In the genomic region with DNA sequence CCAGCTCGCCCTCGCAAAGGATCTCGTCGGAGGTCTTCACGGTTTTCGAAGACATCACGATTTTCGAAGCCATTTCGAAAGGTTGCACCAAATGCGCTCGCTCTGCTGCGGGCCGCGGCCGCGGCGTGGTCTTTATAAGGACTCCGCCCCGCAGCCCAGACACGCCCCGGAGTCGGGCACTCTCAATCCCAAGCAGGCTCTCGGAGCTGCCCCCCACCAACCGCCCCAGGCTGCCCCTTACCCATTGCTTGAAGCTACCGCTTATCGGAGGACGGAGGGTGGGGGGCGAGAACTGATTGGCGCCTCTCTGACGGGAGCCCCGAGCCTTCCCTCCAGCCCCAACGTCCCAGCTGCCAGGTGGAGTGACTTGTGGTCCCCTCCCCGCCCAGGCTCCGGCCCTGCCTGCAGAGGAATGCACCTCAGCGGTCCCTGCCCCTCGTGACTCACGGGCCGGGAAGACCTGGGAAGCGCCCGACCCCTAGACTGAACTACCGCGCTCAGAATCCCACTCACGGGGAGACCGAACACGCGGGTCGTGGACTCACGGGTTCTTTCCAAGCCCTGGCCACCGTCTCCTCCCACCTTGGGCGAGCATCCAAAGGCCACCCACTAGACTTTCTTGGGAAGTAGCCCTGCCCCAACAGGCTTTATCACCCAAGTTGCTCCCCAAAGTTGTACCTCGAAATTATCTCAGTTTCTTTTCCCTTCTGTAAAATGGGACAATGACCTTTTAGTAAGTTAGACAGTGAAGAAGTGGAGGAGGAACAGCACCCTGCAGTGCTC, we compare ENCODE assay signal across 8 mouse cellular contexts. TPM values are rescaled to one million over a fixed set of nuclear protein-coding genes. Genes with fewer than 3 reads are reported as not detected.
A peak's percentile ranks its signal among the peaks of the same experiment; 100 is the strongest.
DNase-seq lines count a peak whose midpoint lies in the region; ATAC-seq and TF ChIP-seq lines count a peak whose summit lies in the region.

A gene (minus strand): TSS at position 733 of the 783 bp plus-strand sequence.

- peaks cover 16% of the 10 kb centered on the region; the same call in 1 of the 2 replicates for H3K4me1 ChIP-seq in embryonic facial prominence, embryonic 13.5 days
- H3K4me1 ChIP-seq in liver, embryonic 14.5 days (replicated peaks; ENCODE audit: control insufficient read depth in 2 of 2, insufficient read depth in 2 of 2, low read length in 1 of 2): no peaks in the 10 kb centered on the region
- peaks cover 18% of the 10 kb centered on the region for H3K4me1 ChIP-seq in neural tube, embryonic 13.5 days (replicated peaks)

- peak within 1 kb of the TSS; percentile 82 for H3K4me2 ChIP-seq in embryonic facial prominence, embryonic 13.5 days
- H3K4me2 ChIP-seq in liver, embryonic 14.5 days (ENCODE audit: low read depth): peak within 1 kb of the TSS; percentile 59
- peak within 1 kb of the TSS; percentile 68 for H3K4me2 ChIP-seq in neural tube, embryonic 13.5 days

- no peak for TF ChIP-seq EP300 in liver, embryonic 14.5 days (IDR thresholded peaks at IDR 0.05; ENCODE audit: low read depth)

- no peaks in the 10 kb centered on the region for H3K36me3 ChIP-seq in embryonic facial prominence, embryonic 13.5 days
- no peaks in the 10 kb centered on the region for H3K36me3 ChIP-seq in liver, embryonic 14.5 days (replicated peaks; ENCODE audit: control insufficient read depth, insufficient read depth, low read depth)
- no peaks in the 10 kb centered on the region for H3K36me3 ChIP-seq in neural tube, embryonic 13.5 days

- no peaks in the 10 kb centered on the region for H3K9me3 ChIP-seq in embryonic facial prominence, embryonic 13.5 days
- H3K9me3 ChIP-seq in liver, embryonic 14.5 days (ENCODE audit: control insufficient read depth, low read length): no peaks in the 10 kb centered on the region
- H3K9me3 ChIP-seq in neural tube, embryonic 13.5 days: no peaks in the 10 kb centered on the region

- intact Hi-C loops in gastrocnemius, postnatal 36 days (cut with DNase I): no loop called here

- TF ChIP-seq CTCF in liver, embryonic 14.5 days (IDR thresholded peaks at IDR 0.05; ENCODE audit: low read depth): no peak

- no peak within 1 kb of the TSS for H3K27ac ChIP-seq in embryonic facial prominence, embryonic 13.5 days
- no peak within 1 kb of the TSS for H3K27ac ChIP-seq in liver, embryonic 14.5 days
- no peak within 1 kb of the TSS for H3K27ac ChIP-seq in neural tube, embryonic 13.5 days (replicated peaks)

- peak within 1 kb of the TSS; percentile 49 for H3K4me3 ChIP-seq in embryonic facial prominence, embryonic 13.5 days
- peak within 1 kb of the TSS; percentile 41 to 48 for H3K4me3 ChIP-seq in liver, embryonic 14.5 days (ENCODE audit: insufficient read depth in 1 of 2, low read depth in 2 of 2, low read length in 2 of 2)
- H3K4me3 ChIP-seq in neural tube, embryonic 13.5 days: peak within 1 kb of the TSS; percentile 42

- peaks cover 71% of the 10 kb centered on the region for H3K27me3 ChIP-seq in embryonic facial prominence, embryonic 13.5 days
- peaks cover 42% of the 10 kb centered on the region for H3K27me3 ChIP-seq in liver, embryonic 14.5 days (ENCODE audit: control insufficient read depth, insufficient read depth, low read length)
- H3K27me3 ChIP-seq in neural tube, embryonic 13.5 days: peaks cover 74% of the 10 kb centered on the region

- peak within 1 kb of the TSS; percentile 66 for H3K9ac ChIP-seq in embryonic facial prominence, embryonic 13.5 days
- H3K9ac ChIP-seq in liver, embryonic 14.5 days (replicated peaks): no peak within 1 kb of the TSS
- H3K9ac ChIP-seq in neural tube, embryonic 13.5 days: peak within 1 kb of the TSS; percentile 34; the same call in 1 of the 2 replicates

- WGBS in embryonic facial prominence, embryonic 13.5 days: 6% methylated on average over 51 of the region's 51 CpGs
- 1% methylated on average over 51 of the region's 51 CpGs for WGBS in liver, embryonic 14.5 days (ENCODE audit: insufficient replicate concordance)
- 3% methylated on average over 51 of the region's 51 CpGs for WGBS in neural tube, embryonic 13.5 days

- peak; percentile 19 for DNase-seq in ovary, postnatal 36 days (ENCODE audit: low spot score)
- no peak for DNase-seq in ovary, adult 18-20 months (ENCODE audit: low spot score)
- no peak for DNase-seq in liver, embryonic 14.5 days (ENCODE audit: low read depth in 3 of 3, low spot score in 3 of 3)
- no peak for DNase-seq in gastrocnemius, postnatal 36 days
- DNase-seq in gastrocnemius, adult 18-20 months (ENCODE audit: low spot score): no peak

- no peak; the same call in 1 of the 2 replicates for ATAC-seq in embryonic facial prominence, embryonic 13.5 days (ENCODE audit: insufficient number of reproducible peaks, insufficient read depth, low FRiP score, low TSS enrichment, low read depth)
- ATAC-seq in inflammation-experienced regulatory T-cells, adult 6 months: peak; percentile 14
- ATAC-seq in liver, embryonic 14.5 days (ENCODE audit: insufficient read depth): peak; percentile 7; the same call in 1 of the 2 replicates
- 0 out of 2 replicates have a peak, but pooled peaks have one; percentile 16 for ATAC-seq in neural tube, embryonic 13.5 days (ENCODE audit: low read depth)

RNA-seq across cellular contexts. Expression of the gene that starts here (rescaled TPM):
- polyA plus RNA-seq in embryonic facial prominence, embryonic 13.5 days (2015; fragmentation: Nextera tagmentation; extraction: Ambion mirVana): 7.0 and 8.5 TPM in 2 replicates
- polyA plus RNA-seq in inflammation-experienced regulatory T-cells, adult 6 months (2017; shearing (Covaris generic)): not detected
- polyA plus RNA-seq in liver, embryonic 14.5 days (2012; rRNA removed): 18.2 and 31.2 TPM in 2 replicates
- polyA plus RNA-seq in liver, embryonic 14.5 days (2014; fragmentation: Nextera tagmentation; extraction: Ambion mirVana): 19.3 and 23.2 TPM in 2 replicates
- polyA plus RNA-seq in neural tube, embryonic 13.5 days (2015; fragmentation: Nextera tagmentation; extraction: Ambion mirVana): 0.45 and 0.84 TPM in 2 replicates
- total RNA-seq in gastrocnemius, postnatal 36 days (2021): not detected
- total RNA-seq in gastrocnemius, adult 18-20 months (2021): not detected

Comparison
In these comparisons a context has a peak if more than half of its experiments do, and no peak if none do; other contexts are left out.
1. Peak in ATAC-seq in inflammation-experienced regulatory T-cells, adult 6 months; RNA of the gene not detected or under 1 TPM.
2. Peak in ATAC-seq, H3K4me3 ChIP-seq, H3K9ac ChIP-seq and H3K4me2 ChIP-seq in neural tube, embryonic 13.5 days; RNA of the gene not detected or under 1 TPM.